Mouse (Mus musculus): ENCODE data around the gene Rufy4. TPM values are rescaled to one million over a fixed set of nuclear protein-coding genes. Genes with fewer than 3 reads are reported as not detected.

Gene Rufy4
- polyA plus RNA-seq, 1 experiment from 2014 or later: not detected

Other genes starting within 250 kb of the Rufy4 start
- gene Tns1, start 1.1 kb upstream of the Rufy4 start, polyA plus RNA-seq (2014; fragmentation: Nextera tagmentation; extraction: Ambion mirVana): 40.1 and 59.2 TPM in 2 replicates
- 0.10 TPM in 1 of 2 replicates, not detected in the other for gene Cxcr2, start 28.4 kb downstream of the Rufy4 start, polyA plus RNA-seq (2014; fragmentation: Nextera tagmentation; extraction: Ambion mirVana)
- gene Cxcr1, start 69.1 kb downstream of the Rufy4 start, polyA plus RNA-seq (2014; fragmentation: Nextera tagmentation; extraction: Ambion mirVana): not detected in 2 replicates
- gene Arpc2, start 110.5 kb downstream of the Rufy4 start, polyA plus RNA-seq (2014; fragmentation: Nextera tagmentation; extraction: Ambion mirVana): 378 and 417 TPM in 2 replicates
- 2.5 and 3.2 TPM in 2 replicates for gene Gpbar1, start 153.0 kb downstream of the Rufy4 start, polyA plus RNA-seq (2014; fragmentation: Nextera tagmentation; extraction: Ambion mirVana)
- 249 and 258 TPM in 2 replicates for gene Aamp, start 159.2 kb downstream of the Rufy4 start, polyA plus RNA-seq (2014; fragmentation: Nextera tagmentation; extraction: Ambion mirVana)
- gene Pnkd, start 159.4 kb downstream of the Rufy4 start, polyA plus RNA-seq (2014; fragmentation: Nextera tagmentation; extraction: Ambion mirVana): 126 and 154 TPM in 2 replicates
- 16.3 and 18.1 TPM in 2 replicates for gene Tmbim1, start 180.1 kb downstream of the Rufy4 start, polyA plus RNA-seq (2014; fragmentation: Nextera tagmentation; extraction: Ambion mirVana)
- gene Catip, start 236.6 kb downstream of the Rufy4 start, polyA plus RNA-seq (2014; fragmentation: Nextera tagmentation; extraction: Ambion mirVana): 0.44 and 0.79 TPM in 2 replicates
- 2.0 and 5.2 TPM in 2 replicates for gene Slc11a1, start 249.7 kb downstream of the Rufy4 start, polyA plus RNA-seq (2014; fragmentation: Nextera tagmentation; extraction: Ambion mirVana)

All from kidney, embryonic 14.5 days (tissue).